Mouse (Mus musculus) erythroblast, embryonic 14.5 days (primary cell): ENCODE results near the gene Gng8.

Source experiments
- GATA1 ChIP-seq: IDR thresholded peaks from 2 replicates; pipeline ENCODE4 v1.6.1; 2012; ENCODE audit warnings: low read length, inconsistent platforms, mixed read lengths
- TAL1 ChIP-seq: IDR thresholded peaks from 3 replicates; pipeline ENCODE4 v1.6.1; 2012; ENCODE audit warnings: low read length, inconsistent platforms, mixed read lengths

GRCm38 (mm10) chr7:16919395-16920149, 28.0 kb downstream of the Gng8 start:
- TF ChIP-seq TAL1 (peak; percentile 62), GATA1 (no peak)
